Mouse (Mus musculus) fibroblast of lung, adult 2 months (primary cell): Measurements from ENCODE around the gene Sez6.
A peak's percentile ranks its signal among the peaks of the same experiment; 100 is the strongest.

Experiments used
- DNase-seq: peaks from one replicate; pipeline ENCODE4 v3.0.0-alpha.2; 2011; ENCODE audit warnings: low read depth

The Sez6 gene

GRCm38 (mm10) chr11:77981609-77982440 lies 51.2 kb downstream of the Sez6 start:
- DNase-seq, result peak; percentile 98

GRCm38 (mm10) chr11:77982441-77982905 lies 51.9 kb downstream of the Sez6 start, which contains the start of gene Phf12:
Phf12 (plus strand) TSS chr11:77982754.
- DNase-seq, result peak; percentile 98

- no peak for DNase-seq
Observed at GRCm38 (mm10) chr11:77983191-77983936, 52.8 kb downstream of the Sez6 start.

GRCm38 (mm10) chr11:77983937-77984835 lies 53.6 kb downstream of the Sez6 start:
- DNase-seq, result no peak

- no peak for DNase-seq
Observed at GRCm38 (mm10) chr11:77984836-77985231, 54.2 kb downstream of the Sez6 start.

GRCm38 (mm10) chr11:77985541-77986065 lies 55.0 kb downstream of the Sez6 start:
- DNase-seq, result no peak

- peak; percentile 45 for DNase-seq
Observed at GRCm38 (mm10) chr11:77989071-77989690, 58.6 kb downstream of the Sez6 start.

- no peak for DNase-seq
Observed at GRCm38 (mm10) chr11:77995556-77995955, 65.0 kb downstream of the Sez6 start.

- DNase-seq, result no peak
Observed at GRCm38 (mm10) chr11:78006446-78006845, 75.8 kb downstream of the Sez6 start.

GRCm38 (mm10) chr11:78019676-78020075 lies 89.1 kb downstream of the Sez6 start:
- DNase-seq, result peak; percentile 40

- no peak for DNase-seq
Observed at GRCm38 (mm10) chr11:78023607-78024006, 93.0 kb downstream of the Sez6 start.
